Mouse (Mus musculus) heart, adult 9 months (tissue): ENCODE results near the gene Erbb3.
A peak's percentile ranks its signal among the peaks of the same experiment; 100 is the strongest.
"Not testable (repeated sequence)": the region's sequence is repeated elsewhere in the genome, so short reads cannot be mapped to it uniquely, and the experiment has no call there.

Experiments used
- DNase-seq, 2 experiments: peaks; one replicate each; pipeline ENCODE4 v3.0.0; 2022; ENCODE audit warnings: low spot score in 2 of 2

Erbb3 gene

DNA sequence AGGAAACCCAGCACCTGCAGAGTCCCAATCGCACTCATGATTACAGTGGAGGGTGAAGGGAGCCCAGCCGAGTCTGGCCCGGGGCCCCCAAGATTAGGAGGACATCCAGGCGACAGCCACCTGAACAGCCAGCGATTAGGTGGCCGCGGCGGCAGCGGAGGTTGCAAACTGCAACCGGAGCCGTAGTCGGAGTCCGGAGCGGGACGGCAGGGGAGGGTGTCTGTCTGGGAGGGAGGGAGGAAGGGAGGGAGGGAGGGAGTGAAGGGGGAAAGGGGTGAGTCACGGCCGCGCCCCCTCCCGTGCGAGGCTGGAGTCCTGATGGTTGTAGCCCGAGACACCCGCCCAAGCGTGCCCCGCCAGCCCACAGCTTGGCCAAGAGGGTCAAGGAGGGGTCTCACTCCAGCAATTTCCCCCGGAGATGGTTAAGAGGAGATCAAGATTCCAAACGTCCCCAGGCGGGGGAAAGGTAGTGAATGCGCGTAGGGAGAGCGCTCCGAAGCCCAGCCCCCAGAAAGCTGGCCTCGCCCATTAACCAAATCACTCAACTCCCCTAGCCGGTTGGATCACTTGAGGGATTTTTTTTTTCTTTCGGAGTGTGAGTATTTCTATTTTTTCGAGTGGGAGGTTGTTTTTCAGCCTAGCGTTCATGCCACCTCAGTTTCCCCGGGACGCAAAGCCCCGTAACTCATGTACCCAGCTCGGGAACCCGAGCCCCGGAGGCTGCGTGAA, at the start of gene Erbb3:
Erbb3 (minus strand) TSS at position 189 of the 729 bp plus-strand sequence.
- peak in 1 of 2 experiments; percentile 30 for DNase-seq

DNA sequence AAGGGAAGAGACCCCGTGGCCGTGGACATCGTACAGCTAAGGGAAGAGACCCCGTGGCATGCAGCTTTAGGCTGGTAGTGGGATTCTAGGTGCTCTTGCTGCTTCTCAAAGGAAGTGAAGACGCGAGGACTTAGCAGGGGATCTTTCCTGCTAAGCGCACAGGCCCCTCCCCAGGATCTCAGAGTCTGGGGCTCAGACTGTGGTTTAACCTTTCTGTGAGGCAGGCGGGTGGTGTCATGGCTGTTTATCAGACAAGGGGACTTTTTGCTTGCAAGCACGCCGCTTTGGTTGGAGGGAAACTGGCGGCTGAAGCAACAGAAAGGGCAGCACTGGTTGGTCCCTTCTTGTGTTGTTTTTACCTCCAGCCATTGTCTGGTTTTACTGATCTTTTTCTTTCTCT, 47.6 kb upstream of the Erbb3 start:
- no peak for DNase-seq

DNA sequence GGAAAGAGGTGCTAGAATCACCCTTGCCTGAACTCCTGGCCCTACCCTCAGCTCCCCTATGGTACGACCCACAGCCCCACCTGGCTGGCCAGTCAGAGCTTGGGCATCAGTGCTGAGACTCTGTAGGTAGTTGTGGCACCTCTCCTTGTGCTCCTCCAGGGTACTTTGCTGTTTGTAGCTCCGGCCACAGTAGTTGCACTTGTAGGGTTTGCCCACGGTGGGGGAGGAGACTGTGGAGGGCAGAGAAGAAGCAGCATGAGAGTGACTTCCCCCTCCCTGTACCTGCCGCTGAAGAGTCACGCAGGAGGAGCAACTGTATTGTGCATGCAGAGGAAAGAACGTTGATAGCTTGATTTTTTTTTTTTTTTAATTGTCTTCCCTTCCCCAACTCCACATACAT, 47.1 kb upstream of the Erbb3 start:
- no peak for DNase-seq

DNA sequence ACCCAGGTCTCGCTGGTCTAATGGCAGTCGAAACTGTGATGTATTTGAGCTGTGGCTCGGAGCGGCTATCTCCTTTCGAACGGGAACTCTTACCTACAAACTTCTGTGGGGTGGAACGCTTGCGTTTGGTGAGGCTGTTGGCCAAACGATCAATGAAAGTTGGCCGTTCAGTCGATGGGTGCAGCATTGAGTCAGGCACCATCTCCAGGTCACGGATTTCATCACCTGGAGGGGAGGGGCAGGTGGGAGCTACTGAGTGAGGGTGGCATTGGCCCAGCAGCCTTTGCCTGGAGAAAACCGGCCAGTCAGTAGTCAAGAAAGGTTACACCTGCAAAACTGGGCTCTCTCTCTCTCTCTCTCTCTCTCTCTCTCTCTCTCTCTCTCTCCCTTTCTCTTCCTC, 46.2 kb upstream of the Erbb3 start:
- no peak for DNase-seq

DNA sequence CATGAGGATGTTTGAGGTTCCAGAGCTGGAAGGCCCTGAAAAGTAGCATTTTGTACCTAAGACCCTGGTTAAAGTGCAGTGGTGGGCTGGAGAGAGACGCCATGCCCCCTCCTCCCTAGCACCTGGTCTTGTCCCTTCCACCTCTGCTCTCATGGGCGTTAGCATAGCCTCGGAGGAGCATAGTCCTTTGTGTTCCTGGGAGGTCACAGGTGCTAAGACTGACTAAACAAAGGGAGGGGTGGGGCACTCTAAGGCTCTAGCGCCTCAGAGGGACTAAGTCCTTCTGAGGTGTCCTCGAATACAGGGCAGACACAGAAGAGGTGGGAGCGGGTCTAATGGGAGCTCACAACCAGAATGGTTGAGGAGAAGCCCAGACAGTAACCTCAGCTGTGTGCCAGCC, 42.1 kb upstream of the Erbb3 start:
- no peak for DNase-seq

DNA sequence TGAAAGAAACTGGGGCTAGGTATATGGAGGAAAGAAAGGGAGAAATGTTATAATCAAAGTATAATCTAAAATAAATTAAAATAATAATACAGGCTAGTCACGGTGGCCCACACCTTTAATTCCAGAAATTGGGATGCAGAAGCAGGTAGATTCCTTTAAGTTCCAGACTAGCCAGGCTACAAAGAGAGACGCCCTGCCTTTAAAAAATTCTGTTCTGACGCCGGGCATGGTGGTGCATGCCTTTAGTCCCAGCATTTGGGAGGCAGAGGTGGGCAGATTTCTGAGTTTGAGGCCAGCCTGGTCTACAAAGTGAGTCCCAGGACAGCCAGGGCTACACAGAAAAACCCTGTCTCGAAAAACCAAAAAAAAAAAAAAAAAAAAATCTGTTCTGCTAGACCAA, 40.9 kb upstream of the Erbb3 start:
- not testable (repeated sequence) for DNase-seq

DNA sequence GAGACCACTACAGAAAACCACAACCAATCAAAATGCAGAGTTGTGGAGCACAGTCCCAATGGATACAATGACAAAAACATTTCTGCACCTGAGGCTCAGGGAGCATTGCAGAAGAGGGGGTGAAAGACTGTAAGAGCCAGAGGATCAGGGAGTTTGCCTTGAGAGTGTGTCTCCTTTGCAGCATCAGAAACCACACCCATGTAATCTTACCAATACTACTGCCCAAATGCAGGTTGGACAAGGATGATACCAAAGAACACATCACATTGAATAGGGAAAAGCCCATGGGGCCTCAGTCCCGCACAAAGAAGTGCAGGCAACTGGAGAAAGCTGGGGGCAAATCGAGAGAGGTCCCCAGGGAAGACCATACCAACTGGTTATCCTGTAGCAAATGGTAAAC, 40.3 kb upstream of the Erbb3 start:
- no peak for DNase-seq

DNA sequence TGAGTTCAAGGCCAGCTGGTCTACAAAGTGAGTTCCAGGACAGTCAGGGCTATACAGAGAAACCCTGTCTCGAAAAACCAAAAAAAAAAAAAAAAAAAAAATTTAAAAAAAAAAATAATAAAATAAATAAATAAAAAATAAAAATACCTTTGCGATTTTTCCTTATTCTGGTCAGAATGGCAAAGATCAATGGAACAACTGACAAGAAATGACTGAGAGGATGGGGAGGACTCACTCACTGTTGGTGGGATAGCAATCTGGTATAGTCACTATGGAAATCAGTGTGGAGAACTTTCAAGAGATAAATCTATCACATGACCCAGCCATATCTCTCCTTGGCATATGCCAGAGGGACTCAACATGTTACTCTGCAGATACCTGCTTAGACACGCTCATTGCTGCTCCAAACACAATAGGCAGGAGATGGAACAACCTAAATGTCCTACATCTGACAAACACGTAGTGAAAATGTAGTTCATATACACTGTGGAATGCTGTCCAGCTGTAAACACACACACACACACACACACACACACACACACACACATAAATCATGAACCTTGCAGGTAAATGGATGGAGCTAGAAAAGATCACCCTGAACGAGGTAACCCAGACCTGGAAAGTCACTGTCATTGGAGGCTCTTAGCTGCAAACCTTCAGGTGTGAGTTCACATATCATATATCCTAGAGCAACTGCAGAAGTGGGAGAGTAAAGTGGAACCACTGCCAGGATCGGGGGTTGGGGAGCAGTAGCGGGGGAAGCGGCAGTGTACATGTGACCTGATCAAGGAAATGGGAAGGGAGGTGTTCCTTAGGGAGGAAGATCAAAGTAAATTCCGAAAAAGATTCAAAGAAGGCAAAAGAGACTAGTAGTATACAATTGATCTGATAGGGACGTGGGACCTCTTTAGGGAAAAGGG, 38.2 kb upstream of the Erbb3 start:
- no peak for DNase-seq

DNA sequence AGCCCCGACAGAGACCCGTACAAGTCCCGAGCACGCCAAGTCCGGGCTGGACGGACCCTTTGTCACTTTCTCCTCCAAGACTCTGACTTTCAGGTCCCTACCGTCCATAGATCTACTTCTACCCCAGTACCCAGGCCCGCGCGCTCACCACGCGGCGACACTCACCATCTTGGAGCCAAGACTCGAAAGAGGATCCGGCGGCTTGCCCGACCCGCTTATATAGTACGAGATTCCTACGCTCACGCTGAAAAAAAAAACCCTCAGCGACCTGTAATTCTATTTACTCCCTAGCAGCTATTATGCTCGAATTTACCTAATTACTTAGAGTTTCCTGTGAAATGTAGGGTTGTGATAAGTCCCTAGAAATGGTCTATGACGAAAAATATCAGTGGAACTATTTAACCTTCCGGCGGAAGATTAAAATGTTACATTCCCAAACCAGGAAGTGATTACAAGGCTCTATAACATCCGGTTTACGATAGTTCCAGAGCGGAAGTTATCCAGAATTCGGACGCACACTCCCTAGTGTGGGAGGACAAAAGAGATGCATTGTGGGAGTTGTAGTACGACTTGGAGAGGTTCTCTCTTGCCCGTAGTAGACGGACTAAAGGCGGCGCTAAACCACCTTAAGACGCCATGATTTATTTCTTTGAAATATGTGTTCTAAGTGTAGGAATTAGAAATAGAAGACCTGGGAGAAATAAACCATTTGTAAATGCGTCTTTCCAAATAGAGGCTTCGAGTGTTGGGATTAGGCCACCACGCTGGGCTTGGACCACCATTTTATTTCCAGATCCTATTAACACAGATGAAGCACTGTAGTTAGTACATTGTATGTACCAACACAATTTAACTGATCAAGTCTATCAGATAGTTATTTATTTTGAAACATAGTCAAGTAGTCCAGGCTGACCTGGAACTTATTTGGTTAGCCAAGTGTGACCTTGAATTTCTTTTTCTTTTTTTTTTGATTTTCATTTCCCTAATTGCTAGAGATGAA, 37.2 kb upstream of the Erbb3 start, which contains the start of gene Rps26:
Rps26 (minus strand) TSS at position 437 of the 1,000 bp plus-strand sequence.
- DNase-seq: peak; percentile 95 to 96

DNA sequence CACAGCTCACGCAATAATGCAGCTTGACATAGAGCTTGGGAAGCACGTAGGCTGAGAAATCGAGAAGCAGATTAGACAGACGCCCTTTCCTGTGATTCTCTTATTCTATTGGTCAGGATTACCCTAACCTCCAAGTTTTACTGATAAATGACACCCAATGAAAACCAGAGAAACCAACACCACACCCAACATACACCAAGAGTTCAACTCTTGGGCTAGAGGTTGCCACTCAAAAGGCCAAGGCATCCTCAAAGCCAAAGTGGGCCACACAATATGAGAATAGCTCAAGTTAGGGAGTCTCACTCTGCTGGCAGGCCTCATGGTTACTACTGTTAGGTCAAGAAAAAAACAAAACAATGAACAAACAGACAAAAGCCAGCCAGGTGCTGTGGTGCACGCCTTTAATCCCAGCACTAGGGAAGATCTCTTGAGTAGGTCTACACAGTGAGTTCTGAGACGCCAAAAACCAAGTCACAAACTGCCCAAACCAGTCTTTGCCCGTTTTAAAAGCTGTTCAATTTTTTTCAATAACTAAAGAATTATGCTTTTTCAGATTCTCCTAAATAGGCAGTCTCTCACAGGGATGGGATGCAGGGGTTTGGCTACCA, 35.9 kb upstream of the Erbb3 start:
- DNase-seq: no peak

DNA sequence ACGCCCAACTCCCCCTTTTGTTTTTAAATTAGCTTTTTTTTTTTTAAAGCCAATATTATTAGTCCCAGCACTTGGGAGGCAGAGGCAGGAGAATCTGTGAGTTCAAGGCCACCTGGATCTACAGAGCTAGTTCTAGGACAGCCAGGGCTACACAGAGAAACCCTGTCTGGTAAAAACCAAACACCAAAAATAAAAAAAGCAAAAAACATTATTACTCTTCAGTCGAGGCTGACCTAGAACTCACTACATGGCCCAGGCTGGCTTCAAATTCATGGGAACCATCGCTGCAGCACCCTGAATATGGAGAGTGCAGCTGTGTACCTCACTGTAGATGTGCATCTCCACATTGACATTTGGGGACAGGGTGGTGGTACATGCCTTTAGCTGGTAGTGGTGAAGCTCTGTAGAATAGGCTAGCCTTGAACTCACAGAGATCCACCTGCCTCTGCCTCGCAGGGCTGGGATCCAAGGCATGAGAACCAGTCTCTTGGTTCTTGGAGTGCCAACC, 33.7 kb upstream of the Erbb3 start:
- DNase-seq: not testable (repeated sequence)

DNA sequence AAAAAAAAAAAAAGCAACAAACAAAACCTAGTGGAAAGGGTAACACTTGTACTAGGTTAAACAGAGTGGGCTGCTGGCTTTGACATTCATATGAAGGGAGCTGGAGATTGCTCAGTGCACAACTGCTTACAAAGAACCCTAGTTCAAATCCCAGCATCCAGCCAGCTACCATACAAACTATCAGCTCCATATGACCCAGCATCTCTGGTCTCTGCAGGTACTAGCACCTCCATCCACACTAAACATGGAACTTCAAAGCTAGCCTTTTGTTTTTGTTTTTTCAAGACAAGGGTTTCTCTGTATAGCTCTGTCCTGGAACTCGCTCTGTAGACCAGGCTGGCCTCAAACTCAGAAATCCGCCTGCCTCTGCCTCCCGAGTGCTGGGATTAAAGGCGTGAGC, 33.2 kb upstream of the Erbb3 start:
- no peak for DNase-seq

DNA sequence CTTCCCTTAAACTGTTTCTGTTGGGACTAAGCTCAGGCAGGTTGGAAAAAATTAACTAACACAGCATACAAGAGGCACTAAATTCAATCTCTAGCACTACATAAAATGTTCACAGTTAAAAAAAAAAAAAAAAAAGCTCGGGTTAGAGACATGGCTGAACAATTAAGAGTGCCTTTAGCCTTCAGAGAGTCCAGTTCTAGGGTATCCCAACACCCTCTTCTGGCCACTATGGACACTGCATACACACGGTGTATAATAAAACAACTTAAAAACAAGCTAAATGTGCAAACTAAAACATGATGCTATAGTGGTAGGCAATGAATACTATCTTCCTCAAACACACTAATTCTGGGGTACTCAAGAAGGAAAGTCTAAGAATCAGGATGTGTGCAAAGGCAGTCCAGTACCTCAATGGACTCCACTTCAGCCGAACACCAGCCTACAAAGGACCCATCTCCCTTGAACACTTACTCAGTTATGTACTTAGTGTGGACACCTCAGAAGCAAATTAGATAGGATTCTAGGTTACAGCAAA, 32.6 kb upstream of the Erbb3 start:
- no peak for DNase-seq

DNA sequence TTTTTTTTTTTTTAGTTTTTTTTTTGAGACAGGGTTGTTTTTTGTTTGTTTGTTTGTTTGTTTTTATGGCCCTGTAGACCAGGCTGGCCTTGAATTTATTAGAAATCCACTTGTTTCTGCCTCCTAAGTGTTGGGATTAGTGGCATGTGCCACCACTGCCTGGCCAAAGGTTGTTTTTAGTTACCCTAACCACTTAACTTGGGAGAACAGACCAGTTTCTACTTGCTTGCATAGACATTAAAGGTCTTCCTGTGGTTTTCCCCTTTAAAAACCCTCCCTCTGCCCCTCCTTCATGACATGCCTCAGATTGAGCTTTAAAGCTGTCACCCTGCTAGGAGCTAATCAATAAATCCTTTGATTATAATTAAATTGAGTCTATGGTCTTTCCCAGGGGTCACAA, 30.8 kb upstream of the Erbb3 start:
- no peak for DNase-seq

DNA sequence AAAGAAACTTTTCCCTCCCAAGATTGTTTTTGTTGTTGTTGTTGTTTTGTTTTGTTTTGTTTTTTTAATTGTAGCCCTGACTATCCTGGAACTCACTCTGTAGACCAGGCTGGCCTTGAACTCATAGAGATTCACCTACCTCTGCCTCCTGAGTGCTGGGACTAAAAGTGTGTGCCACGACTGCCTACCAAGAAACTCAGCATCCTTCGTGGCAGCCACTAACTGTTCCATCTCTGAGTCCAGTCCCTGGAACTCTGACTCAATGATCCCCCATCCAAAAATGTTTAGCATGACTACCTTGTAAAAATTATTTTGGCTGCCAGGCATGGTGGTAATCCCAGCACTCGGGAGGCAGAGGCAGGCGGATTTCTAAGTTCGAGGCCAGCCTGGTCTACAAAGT, 29.7 kb upstream of the Erbb3 start:
- not testable (repeated sequence) for DNase-seq

DNA sequence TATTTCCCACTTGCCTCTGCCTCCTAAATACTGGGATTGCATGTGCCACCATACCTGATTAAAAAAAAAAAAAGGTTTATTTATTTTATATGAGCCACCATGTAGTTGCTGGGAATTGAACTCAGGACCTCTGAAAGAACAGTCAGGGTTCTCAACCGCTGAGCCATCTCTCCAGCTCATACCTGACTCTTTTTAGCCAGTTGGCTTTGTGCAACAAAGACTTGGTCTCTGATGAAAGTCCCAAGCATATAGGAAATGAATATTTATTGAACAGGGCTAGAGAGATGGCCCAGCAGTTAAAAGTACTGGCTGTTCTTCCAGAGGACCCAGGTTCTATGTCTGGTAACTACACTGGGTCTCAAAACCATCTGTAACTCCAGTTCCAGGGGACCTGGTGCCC, 29.1 kb upstream of the Erbb3 start:
- no peak for DNase-seq

DNA sequence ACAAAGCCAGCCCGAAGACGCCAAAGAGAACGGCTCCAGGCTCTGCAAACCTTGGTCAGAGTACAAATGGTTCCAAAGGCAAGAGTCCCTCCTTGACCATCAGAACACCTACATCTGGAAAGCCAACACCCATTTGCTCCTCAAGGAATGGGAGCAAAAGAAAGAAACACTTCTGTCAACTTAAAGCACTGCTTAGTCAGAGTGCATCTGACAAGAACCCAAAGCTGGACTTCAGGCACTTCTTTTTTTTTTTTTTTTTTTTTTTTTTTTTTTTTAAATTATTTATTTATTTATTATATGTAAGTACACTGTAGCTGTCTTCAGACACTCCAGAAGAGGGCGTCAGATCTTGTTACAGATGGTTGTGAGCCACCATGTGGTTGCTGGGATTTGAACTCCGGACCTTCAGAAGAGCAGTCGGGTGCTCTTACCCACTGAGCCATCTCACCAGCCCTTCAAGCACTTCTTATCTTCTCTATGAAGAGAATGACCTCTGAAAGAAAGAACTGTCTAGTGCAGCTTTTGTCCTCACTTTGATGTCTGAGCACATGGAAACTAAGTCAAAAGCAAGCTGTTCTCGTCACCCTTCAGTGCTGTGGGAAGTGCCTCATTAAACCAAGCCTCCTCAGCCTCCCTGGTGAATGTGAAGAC, 26.5 kb upstream of the Erbb3 start:
- DNase-seq: not testable (repeated sequence)

DNA sequence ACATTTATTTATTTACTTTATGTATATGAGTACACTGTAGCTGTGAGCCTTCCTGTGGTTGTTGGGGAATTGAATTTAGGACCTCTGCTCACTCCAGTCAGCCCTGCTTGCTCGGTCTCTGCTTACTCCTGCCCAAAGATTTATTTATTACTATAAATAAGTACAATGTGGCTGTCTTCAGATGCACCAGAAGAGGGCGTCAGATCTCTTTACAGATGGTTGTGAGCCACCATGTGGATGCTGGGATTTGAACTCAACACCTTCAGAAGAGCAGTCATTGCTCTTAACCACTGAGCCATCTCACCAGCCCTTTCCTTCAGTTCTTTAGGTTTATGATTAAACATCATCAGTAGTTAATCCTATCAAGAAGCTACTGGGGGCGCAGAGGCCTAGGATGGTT, 25.5 kb upstream of the Erbb3 start:
- no peak for DNase-seq

DNA sequence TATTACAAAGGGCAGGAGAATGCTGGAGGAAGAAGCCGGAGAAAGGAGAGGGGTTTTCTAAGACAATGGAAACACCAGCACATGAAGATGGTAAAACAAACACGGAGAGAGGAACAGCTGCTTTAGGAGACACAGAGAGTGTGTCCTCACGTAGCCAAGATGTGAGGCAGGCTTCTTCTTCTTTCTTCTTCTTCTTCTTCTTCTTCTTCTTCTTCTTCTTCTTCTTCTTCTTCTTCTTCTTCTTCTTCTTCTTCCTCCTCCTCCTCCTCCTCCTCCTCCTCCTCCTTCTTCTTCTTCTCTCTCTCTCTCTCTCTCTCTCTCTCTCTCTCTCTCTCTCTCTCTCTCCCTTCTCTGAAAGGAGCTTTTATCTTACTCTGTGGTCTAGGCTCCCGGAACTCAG, 24.4 kb upstream of the Erbb3 start:
- not testable (repeated sequence) for DNase-seq

DNA sequence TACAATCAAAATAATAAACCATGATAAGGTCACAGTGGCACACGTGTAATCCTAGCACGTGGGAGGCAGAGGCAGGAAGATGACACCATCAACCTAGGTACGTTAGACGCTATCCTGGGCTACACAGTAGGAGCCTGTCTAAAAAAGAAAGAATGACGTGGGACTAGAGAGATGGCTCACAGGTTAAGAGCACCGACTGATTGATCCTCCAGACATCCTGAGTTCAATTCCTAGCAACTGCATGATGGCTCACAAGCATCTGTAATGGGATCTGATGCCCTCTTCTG, 23.6 kb upstream of the Erbb3 start:
- DNase-seq: no peak
